Mouse (Mus musculus): ENCODE data around the gene Zic2. TPM values are rescaled to one million over a fixed set of nuclear protein-coding genes. Genes with fewer than 3 reads are reported as not detected.

Gene Zic2
- polyA plus RNA-seq, 1 experiment from 2014 or later, result 16.2 TPM

DNA sequence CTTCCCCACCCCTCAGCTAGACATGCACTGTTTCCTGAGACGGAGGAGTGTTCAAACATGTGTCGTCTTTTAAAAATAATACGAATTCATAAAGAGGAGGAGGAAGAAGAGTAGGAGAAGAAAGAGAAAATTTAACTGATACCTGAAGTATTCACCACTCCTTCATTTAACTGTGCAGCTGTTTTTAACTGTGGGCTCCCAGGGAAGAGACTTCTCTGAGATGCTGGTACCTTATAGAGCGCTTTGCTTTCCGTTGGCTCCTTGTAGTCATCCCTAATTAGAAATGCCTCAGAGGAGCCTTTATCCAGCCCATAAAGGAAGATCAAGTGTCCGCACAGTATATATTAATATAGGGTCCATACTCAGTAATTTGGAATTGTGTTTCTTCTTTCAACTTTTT is 16.3 kb downstream of the Zic2 start:
- in situ Hi-C loops (cut with MboI; ENCODE audit: low pct_unique_long_range_greater_than_20kb), result no loop called here
- ATAC-seq (no peak), DNase-seq (ENCODE audit: low read depth, low spot score) (no peak)
- no peak for TF ChIP-seq CTCF (IDR thresholded peaks at IDR 0.05)
- peaks cover 4% of the 10 kb centered on the region for H3K27me3 ChIP-seq
- CTCF ChIA-PET, result no interaction called here
- POLR2A ChIA-PET, result no interaction called here

DNA sequence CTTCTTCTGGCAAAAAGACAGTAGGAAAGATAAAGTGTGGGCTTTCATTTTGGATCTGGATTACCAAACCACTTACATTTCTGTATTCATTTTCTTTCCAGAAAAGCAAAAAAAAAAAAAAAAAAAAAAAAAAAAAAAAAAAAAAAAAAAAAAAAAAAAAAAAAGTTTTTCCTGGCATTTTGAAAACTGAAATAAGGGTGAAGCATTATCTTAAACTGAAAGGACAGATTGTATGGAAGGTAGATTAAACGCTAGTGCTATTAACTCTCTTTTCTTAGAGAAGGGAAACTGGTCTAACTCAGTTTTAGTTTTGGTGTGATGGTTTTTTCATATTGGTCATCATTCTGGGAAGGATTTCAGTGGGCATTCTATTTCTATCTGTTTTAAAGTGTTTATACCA is 16.8 kb downstream of the Zic2 start:
- TF ChIP-seq CTCF (IDR thresholded peaks at IDR 0.05), result no peak
- H3K27me3 ChIP-seq, result peaks cover 4% of the 10 kb centered on the region
- POLR2A ChIA-PET, result no interaction called here
- CTCF ChIA-PET, result interaction anchor here (1.3 kb wide), 1 partner anchor 12 kb away, joined by 5 read pairs; no protein-coding TSS in a partner anchor
- DNase-seq (ENCODE audit: low read depth, low spot score) (no peak), ATAC-seq (no peak)
- in situ Hi-C loops (cut with MboI; ENCODE audit: low pct_unique_long_range_greater_than_20kb), result no loop called here

DNA sequence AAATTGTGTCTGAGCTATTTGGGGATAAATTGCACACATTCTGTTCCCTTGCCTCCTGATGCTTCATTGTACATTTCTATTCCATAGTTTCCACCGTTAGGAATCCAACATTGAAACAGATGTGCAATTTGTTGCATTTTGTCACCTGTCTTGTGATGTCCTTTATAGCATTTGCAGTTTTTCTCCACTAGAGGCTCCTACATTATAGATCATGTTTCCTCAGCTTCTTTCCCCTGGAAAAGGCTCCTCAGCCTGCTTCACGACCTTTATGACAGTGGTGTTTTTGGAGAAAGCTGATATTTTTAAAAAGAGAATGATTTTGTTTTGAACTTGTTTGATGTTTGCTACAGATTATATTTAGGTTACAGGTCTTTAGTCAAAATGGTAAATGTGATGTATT is 33.8 kb downstream of the Zic2 start:
- no peaks in the 10 kb centered on the region for H3K27me3 ChIP-seq
- in situ Hi-C loops (cut with MboI; ENCODE audit: low pct_unique_long_range_greater_than_20kb), result no loop called here
- DNase-seq (ENCODE audit: low read depth, low spot score) (no peak), ATAC-seq (no peak)
- ChIA-PET POLR2A (no interaction called here), CTCF (interaction anchor here (1.3 to 2.6 kb wide), 5 partner anchors 11 to 395 kb away, joined by 3 to 10 read pairs (median 4); no protein-coding TSS in a partner anchor)
- peak; percentile 48 for TF ChIP-seq CTCF (IDR thresholded peaks at IDR 0.05)

DNA sequence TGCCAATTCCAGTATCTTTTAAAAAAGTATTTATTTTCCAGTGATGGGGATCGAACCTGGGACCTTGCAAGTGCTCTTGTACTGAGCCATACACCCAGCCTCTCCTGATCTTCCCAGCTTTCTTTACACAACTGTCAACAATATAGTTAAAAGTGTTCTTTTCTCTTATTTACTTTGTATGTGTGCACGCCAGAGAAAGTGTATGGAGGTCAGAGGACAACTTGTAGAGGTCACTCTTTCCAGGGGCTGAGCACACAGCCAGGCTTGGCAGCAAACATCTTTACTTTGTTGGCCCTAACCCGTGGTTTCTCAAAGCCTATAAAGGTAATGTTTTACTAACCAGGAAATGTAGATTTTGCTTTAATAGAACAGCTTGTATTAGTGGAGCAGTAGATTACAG is 36.3 kb downstream of the Zic2 start:
- TF ChIP-seq CTCF (IDR thresholded peaks at IDR 0.05), result no peak
- no peak for DNase-seq (ENCODE audit: low read depth, low spot score)
- in situ Hi-C loops (cut with MboI; ENCODE audit: low pct_unique_long_range_greater_than_20kb), result loop anchor here (10.0 kb wide), 1 partner anchor 353 kb away; no protein-coding TSS in a partner anchor
- ATAC-seq, result no peak
- no peaks in the 10 kb centered on the region for H3K27me3 ChIP-seq
- CTCF ChIA-PET, result no interaction called here
- POLR2A ChIA-PET, result no interaction called here

DNA sequence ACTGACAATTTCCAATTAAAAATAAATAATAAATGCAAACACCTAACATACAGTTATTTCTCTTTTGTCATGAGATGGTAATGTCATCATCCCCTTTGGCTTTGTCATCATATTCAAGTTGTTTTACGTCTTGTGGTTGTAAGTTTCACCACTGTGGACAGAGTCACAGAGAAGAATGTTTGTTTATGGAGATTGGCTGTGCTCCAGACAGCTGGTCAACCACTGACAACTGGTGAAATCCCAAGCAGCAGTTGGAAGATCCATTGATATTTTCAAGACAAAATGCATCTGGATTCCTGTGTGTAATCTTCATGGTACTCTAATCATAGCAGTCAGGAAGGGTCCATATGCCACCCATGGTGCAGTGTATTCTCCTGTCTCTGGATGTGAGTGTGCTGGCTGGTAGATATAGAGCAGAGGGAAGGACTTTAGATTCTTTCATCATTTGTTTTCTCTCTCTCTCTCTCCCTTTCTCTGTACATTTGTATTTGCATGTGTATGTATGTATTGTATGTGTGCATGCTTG is 38.3 kb downstream of the Zic2 start:
- DNase-seq (ENCODE audit: low read depth, low spot score) (no peak), ATAC-seq (peak; percentile 47)
- CTCF ChIA-PET, result no interaction called here
- no peaks in the 10 kb centered on the region for H3K27me3 ChIP-seq
- in situ Hi-C loops (cut with MboI; ENCODE audit: low pct_unique_long_range_greater_than_20kb), result loop anchor here (10.0 kb wide), 1 partner anchor 351 kb away; no protein-coding TSS in a partner anchor
- no peak for TF ChIP-seq CTCF (IDR thresholded peaks at IDR 0.05)
- POLR2A ChIA-PET, result no interaction called here

DNA sequence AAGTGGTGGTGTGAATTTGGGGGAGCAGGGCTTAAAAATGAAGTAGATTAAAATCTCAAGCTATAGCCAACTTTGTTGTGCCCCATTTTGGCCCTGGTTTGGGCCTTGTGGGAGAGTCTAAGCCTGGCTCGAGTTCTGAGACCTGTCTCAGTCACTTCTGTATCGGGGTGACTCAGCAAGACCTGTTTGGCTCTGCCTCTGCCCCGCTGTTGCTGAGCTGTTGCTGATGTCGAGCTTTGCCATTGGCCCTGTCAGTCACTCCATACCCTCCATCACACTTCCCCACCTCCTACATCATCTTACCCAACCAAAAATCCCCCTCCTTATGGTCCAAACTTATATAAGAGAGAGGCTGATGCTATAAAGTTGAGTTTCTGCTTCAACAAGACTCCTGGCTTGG is 53.2 kb downstream of the Zic2 start:
- ATAC-seq (no peak), DNase-seq (ENCODE audit: low read depth, low spot score) (no peak)
- CTCF ChIA-PET, result interaction anchor here (1.2 kb wide), 1 partner anchor 18 kb away, joined by 3 read pairs; no protein-coding TSS in a partner anchor
- in situ Hi-C loops (cut with MboI; ENCODE audit: low pct_unique_long_range_greater_than_20kb), result no loop called here
- no peaks in the 10 kb centered on the region for H3K27me3 ChIP-seq
- TF ChIP-seq CTCF (IDR thresholded peaks at IDR 0.05), result no peak
- POLR2A ChIA-PET, result interaction anchor here (1.4 kb wide), 1 partner anchor 11 kb away, joined by 3 read pairs; no protein-coding TSS in a partner anchor

Other genes with a start within 250 kb of the Zic2 start
- not detected for gene Gm5089, start 24.3 kb upstream of the Zic2 start, polyA plus RNA-seq (2021)
- gene Zic5, start 9.8 kb upstream of the Zic2 start, polyA plus RNA-seq (2021), result 15.1 TPM
- gene Gm10837, start 15.2 kb downstream of the Zic2 start, polyA plus RNA-seq (2021), result not detected
- gene Pcca, start 58.9 kb downstream of the Zic2 start, polyA plus RNA-seq (2021), result 63.1 TPM